Mouse (Mus musculus) hindbrain, embryonic 14.5 days (tissue): ENCODE measurements around the gene Upk2. TPM values are rescaled to one million over a fixed set of nuclear protein-coding genes. Genes with fewer than 3 reads are reported as not detected.
A peak's percentile ranks its signal among the peaks of the same experiment; 100 is the strongest.

Source experiments
- ATAC-seq: fragments of 200-750 bp; cut with Nextera tagmentation; 2 replicates; pipeline ENCODE4 v1.8.0; 2017; ENCODE audit warnings: moderate number of reproducible peaks, mild to moderate bottlenecking, moderate TSS enrichment, moderate library complexity; ENCODE audit not compliant: low FRiP score
- DNase-seq: peaks from one replicate; pipeline ENCODE4 v3.0.0-alpha.2; 2015; ENCODE audit warnings: low spot score
- H3K27ac ChIP-seq: fragments of 300-500 bp; sonication (generic); 2 replicates; pipeline ENCODE4 v1.5.1; 2014; ENCODE audit warnings: mild to moderate bottlenecking, moderate library complexity
- H3K27me3 ChIP-seq: fragments of 300-500 bp; sonication (generic); 2 replicates; pipeline ENCODE4 v1.6.1; 2014; ENCODE audit warnings: mild to moderate bottlenecking, low read length, mixed read lengths; ENCODE audit not compliant: control insufficient read depth, insufficient read depth
- H3K36me3 ChIP-seq: fragments of 300-500 bp; sonication (generic); replicated peaks from 2 replicates; pipeline ENCODE4 v1.6.1; 2014; ENCODE audit not compliant: control insufficient read depth, insufficient read depth
- H3K4me1 ChIP-seq: fragments of 300-500 bp; sonication (generic); replicated peaks from 2 replicates; pipeline ENCODE4 v1.6.1; 2014; ENCODE audit warnings: antibody characterized with exemption, low read length, mixed read lengths; ENCODE audit not compliant: control insufficient read depth, insufficient read depth
- H3K4me2 ChIP-seq: fragments of 300-500 bp; sonication (generic); replicated peaks from 2 replicates; pipeline ENCODE4 v1.6.1; 2014; ENCODE audit warnings: mild to moderate bottlenecking, moderate library complexity
- H3K4me3 ChIP-seq: fragments of 300-500 bp; sonication (generic); replicated peaks from 2 replicates; pipeline ENCODE4 v1.5.1; 2014; ENCODE audit warnings: mild to moderate bottlenecking, low read length
- H3K9ac ChIP-seq: fragments of 300-500 bp; sonication (generic); 2 replicates; pipeline ENCODE4 v1.6.1; 2014
- H3K9me3 ChIP-seq: fragments of 300-500 bp; sonication (generic); 2 replicates; pipeline ENCODE4 v1.6.1; 2016; ENCODE audit warnings: low read length; ENCODE audit not compliant: control insufficient read depth
- WGBS: fragments of 180-500 bp; shearing (Covaris S2); extraction: QIAGEN DNeasy Blood & Tissue Kit; methylation state at CpG from one replicate; pipeline ENCODE4 v1.1.7; 2014; 5-methylcytosine and 5-hydroxymethylcytosine counted together
- polyA plus RNA-seq: library from polyadenylated mRNA; unstranded; fragments of >200 nt; fragmentation: Nextera tagmentation; extraction: Ambion mirVana; gene quantifications from 2 replicates; pipeline ENCODE4 v1.2.1, GENCODE M21; 2014

Upk2 gene
- polyA plus RNA-seq, 1 experiment from 2014 or later = not detected

- peaks cover 18% of the 10 kb centered on the region for H3K4me1 ChIP-seq
- H3K9me3 ChIP-seq = no peaks in the 10 kb centered on the region
- DNase-seq (peak; percentile 95), ATAC-seq (peak; percentile 96)
- H3K9ac ChIP-seq = peak within 1 kb of the TSS; percentile 85
- WGBS = 0% methylated on average over 51 of the region's 51 CpGs
- peak within 1 kb of the TSS; percentile 97 for H3K27ac ChIP-seq
- H3K36me3 ChIP-seq = peaks cover 71% of the 10 kb centered on the region
- no peaks in the 10 kb centered on the region for H3K27me3 ChIP-seq
- peak within 1 kb of the TSS; percentile 73 for H3K4me3 ChIP-seq
- H3K4me2 ChIP-seq = peak within 1 kb of the TSS; percentile 79
Observed at GRCm38 (mm10) chr9:44406906-44407751, 47.6 kb downstream of the Upk2 start, which contains the start of the genes Rps25 and Trappc4. Gene Rps25 (plus strand): TSS chr9:44407139. Gene Trappc4 (minus strand): TSS chr9:44407600.

GRCm38 (mm10) chr9:44405011-44405410 lies 49.8 kb downstream of the Upk2 start:
- ATAC-seq (no peak), DNase-seq (no peak)
- Histone ChIP-seq H3K36me3 (peaks cover 71% of the 10 kb centered on the region), H3K9ac (0 out of 2 replicates have a peak overlapping the region, but pooled peaks have one; percentile 24), H3K27ac (no peak overlapping the region), H3K27me3 (no peaks in the 10 kb centered on the region), H3K4me1 (peaks cover 18% of the 10 kb centered on the region), H3K9me3 (no peaks in the 10 kb centered on the region), H3K4me3 (no peak overlapping the region), H3K4me2 (no peak overlapping the region)
- 88% methylated on average over 3 of the region's 3 CpGs for WGBS

Other genes with a start within 250 kb of the Upk2 start
- gene Cbl, start 220.9 kb downstream of the Upk2 start, polyA plus RNA-seq = 22.4 and 22.9 TPM in 2 replicates
- not detected in 2 replicates for gene Ccdc153, start 214.3 kb downstream of the Upk2 start, polyA plus RNA-seq
- gene Pdzd3, start 203.5 kb downstream of the Upk2 start, polyA plus RNA-seq = 0.46 and 1.1 TPM in 2 replicates
- 4.4 and 5.1 TPM in 2 replicates for gene Nlrx1, start 186.4 kb downstream of the Upk2 start, polyA plus RNA-seq
- 21.7 and 24.4 TPM in 2 replicates for gene Abcg4, start 166.4 kb downstream of the Upk2 start, polyA plus RNA-seq
- 17.4 and 17.9 TPM in 2 replicates for gene Hinfp, start 149.3 kb downstream of the Upk2 start, polyA plus RNA-seq
- 24.0 and 25.6 TPM in 2 replicates for gene C2cd2l, start 134.7 kb downstream of the Upk2 start, polyA plus RNA-seq
- gene Dpagt1, start 129.0 kb downstream of the Upk2 start, polyA plus RNA-seq = 34.6 and 36.1 TPM in 2 replicates
- gene H2afx, start 120.3 kb downstream of the Upk2 start, polyA plus RNA-seq = 102 and 107 TPM in 2 replicates
- 60.8 and 62.2 TPM in 2 replicates for gene Hmbs, start 110.7 kb downstream of the Upk2 start, polyA plus RNA-seq
- 34.8 and 42.4 TPM in 2 replicates for gene Vps11, start 93.3 kb downstream of the Upk2 start, polyA plus RNA-seq
- 25.0 and 27.8 TPM in 2 replicates for gene Hyou1, start 75.5 kb downstream of the Upk2 start, polyA plus RNA-seq
- gene Slc37a4, start 58.1 kb downstream of the Upk2 start, polyA plus RNA-seq = 65.2 and 65.8 TPM in 2 replicates
- 1,177 and 1,438 TPM in 2 replicates for gene Rps25, start 47.8 kb downstream of the Upk2 start, polyA plus RNA-seq
- gene Trappc4, start 47.4 kb downstream of the Upk2 start, polyA plus RNA-seq = 289 and 299 TPM in 2 replicates
- gene Ccdc84, start 36.4 kb downstream of the Upk2 start, polyA plus RNA-seq = 23.3 and 28.2 TPM in 2 replicates
- gene Foxr1, start 13.8 kb downstream of the Upk2 start, polyA plus RNA-seq = not detected in 2 replicates
- 11.6 and 13.5 TPM in 2 replicates for gene Bcl9l, start 27.8 kb upstream of the Upk2 start, polyA plus RNA-seq
- not detected in 2 replicates for gene Cxcr5, start 106.9 kb upstream of the Upk2 start, polyA plus RNA-seq
- gene Ddx6, start 149.9 kb upstream of the Upk2 start, polyA plus RNA-seq = 17.7 and 21.2 TPM in 2 replicates
- gene Treh, start 218.3 kb upstream of the Upk2 start, polyA plus RNA-seq = not detected in 2 replicates